Mouse (Mus musculus): ENCODE data around the gene Gm16181.

- TF ChIP-seq CTCF (IDR thresholded peaks at IDR 0.05; ENCODE audit: low read depth, low read length) (no peak), POLR2A (IDR thresholded peaks at IDR 0.05; ENCODE audit: insufficient read depth, low read length) (no peak)
These were observed 16.4 kb downstream of the Gm16181 start for GRCm38 (mm10) chr17:35236996-35237395.

Measured in ES-Bruce4 (cell line).